Mouse (Mus musculus): ENCODE data around the gene Tnfrsf23. TPM values are rescaled to one million over a fixed set of nuclear protein-coding genes. Genes with fewer than 3 reads are reported as not detected.

Tnfrsf23 gene
- polyA plus RNA-seq, 1 experiment: 0.02 TPM

DNA sequence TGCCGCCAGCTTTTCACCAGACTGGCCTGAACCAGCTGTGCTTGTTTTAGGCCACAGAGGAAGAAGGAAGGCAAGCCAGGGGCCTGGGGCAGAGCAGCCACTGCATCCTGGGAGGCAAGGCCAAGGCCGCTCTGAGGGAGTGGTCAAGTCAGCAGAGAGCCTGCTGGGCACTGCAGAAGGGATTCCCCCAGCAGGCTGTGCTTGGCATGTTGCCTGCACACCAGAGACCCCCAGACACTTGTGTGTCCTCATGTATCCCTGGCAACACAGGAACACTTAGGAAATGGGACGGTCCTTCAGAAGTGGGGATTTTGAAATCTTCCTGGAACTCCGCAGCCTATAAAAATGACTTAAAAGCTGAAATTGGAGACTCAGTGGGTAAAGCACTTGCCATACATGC is 26.4 kb upstream of the Tnfrsf23 start:
- TF ChIP-seq TAL1 (IDR thresholded peaks at IDR 0.05; ENCODE audit: low read length) (no peak), GATA1 (IDR thresholded peaks at IDR 0.05; ENCODE audit: low read length) (no peak)
- Histone ChIP-seq H3K27me3 (ENCODE audit: control insufficient read depth) (no peaks in the 10 kb centered on the region), H3K4me3 (replicated peaks) (no peak overlapping the region), H3K9me3 (ENCODE audit: control insufficient read depth, low read length) (no peaks in the 10 kb centered on the region), H3K4me1 (ENCODE audit: control insufficient read depth) (no peaks in the 10 kb centered on the region), H3K36me3 (ENCODE audit: control insufficient read depth) (no peaks in the 10 kb centered on the region)

DNA sequence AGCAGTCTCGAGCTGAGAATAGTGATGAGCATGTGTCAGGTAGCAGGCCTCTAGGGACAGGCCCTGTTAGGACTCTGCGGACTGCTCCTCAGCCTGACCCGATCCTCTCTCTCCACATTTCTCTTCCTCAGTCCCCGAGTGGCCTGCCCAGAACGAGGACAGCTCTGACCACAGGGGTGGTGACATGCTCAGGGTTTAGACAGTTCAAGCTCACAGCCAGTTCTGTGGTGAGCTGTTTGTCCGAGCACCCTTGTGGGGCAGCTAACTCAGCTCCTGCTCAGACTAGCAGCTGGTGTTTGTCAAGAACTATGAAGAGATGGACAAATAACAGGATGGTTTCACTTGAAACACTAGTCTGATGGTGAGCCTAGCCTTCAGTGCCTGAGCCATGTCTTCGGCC is 25.7 kb upstream of the Tnfrsf23 start:
- no peak overlapping the region for H3K4me3 ChIP-seq (replicated peaks)
- no peaks in the 10 kb centered on the region for H3K36me3 ChIP-seq (ENCODE audit: control insufficient read depth)
- H3K27me3 ChIP-seq (ENCODE audit: control insufficient read depth): no peaks in the 10 kb centered on the region
- TF ChIP-seq TAL1 (IDR thresholded peaks at IDR 0.05; ENCODE audit: low read length) (no peak), GATA1 (IDR thresholded peaks at IDR 0.05; ENCODE audit: low read length) (no peak)
- no peaks in the 10 kb centered on the region for H3K4me1 ChIP-seq (ENCODE audit: control insufficient read depth)
- H3K9me3 ChIP-seq (ENCODE audit: control insufficient read depth, low read length): no peaks in the 10 kb centered on the region

GRCm38 (mm10) chr7:143709395-143709794 is 23.7 kb upstream of the Tnfrsf23 start:
- no peaks in the 10 kb centered on the region for H3K4me1 ChIP-seq (ENCODE audit: control insufficient read depth)
- TF ChIP-seq TAL1 (IDR thresholded peaks at IDR 0.05; ENCODE audit: low read length): no peak
- no peak for TF ChIP-seq GATA1 (IDR thresholded peaks at IDR 0.05; ENCODE audit: low read length)
- H3K9me3 ChIP-seq (ENCODE audit: control insufficient read depth, low read length): no peaks in the 10 kb centered on the region
- H3K36me3 ChIP-seq (ENCODE audit: control insufficient read depth): no peaks in the 10 kb centered on the region
- H3K27me3 ChIP-seq (ENCODE audit: control insufficient read depth): no peaks in the 10 kb centered on the region
- H3K4me3 ChIP-seq (replicated peaks): no peak overlapping the region

DNA sequence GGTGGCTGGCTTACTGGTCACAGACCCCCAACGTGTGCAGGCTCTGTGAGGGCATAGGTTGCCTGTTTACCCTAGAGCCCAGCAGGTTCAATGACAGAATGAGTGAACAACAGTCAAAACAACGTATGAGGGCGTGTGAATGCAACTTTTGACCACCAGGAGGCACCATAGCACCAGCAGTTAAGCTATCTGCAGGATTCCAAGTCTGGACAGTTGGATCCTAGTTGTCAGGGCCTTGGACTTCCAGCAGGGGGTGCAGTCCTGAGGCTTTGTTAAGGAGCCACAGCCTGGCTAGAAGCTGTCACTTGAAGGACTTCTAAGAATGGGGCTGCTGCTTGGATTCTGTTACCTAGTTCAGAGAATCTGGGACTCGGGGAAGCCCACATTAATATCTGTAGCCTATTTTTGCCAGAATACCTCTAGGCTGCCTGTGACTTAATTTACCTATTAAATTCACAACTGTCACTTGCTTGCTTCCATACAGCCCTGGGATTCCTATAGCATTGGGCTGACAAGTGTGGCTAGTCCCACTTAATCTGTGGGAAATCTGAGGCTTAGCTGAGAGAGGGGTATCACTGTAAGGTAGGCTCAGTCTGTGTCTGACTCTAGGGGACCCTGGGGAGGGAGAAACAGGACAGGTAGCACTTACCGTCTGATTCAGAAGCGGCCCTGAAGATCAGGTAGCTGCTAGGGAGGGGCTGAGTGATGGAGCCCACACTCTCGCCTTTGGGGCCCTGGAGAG is 21.2 kb upstream of the Tnfrsf23 start:
- H3K4me3 ChIP-seq (replicated peaks): no peak overlapping the region
- H3K27me3 ChIP-seq (ENCODE audit: control insufficient read depth): no peaks in the 10 kb centered on the region
- no peak for TF ChIP-seq GATA1 (IDR thresholded peaks at IDR 0.05; ENCODE audit: low read length)
- TF ChIP-seq TAL1 (IDR thresholded peaks at IDR 0.05; ENCODE audit: low read length): no peak
- no peaks in the 10 kb centered on the region for H3K36me3 ChIP-seq (ENCODE audit: control insufficient read depth)
- H3K4me1 ChIP-seq (ENCODE audit: control insufficient read depth): no peaks in the 10 kb centered on the region
- H3K9me3 ChIP-seq (ENCODE audit: control insufficient read depth, low read length): no peaks in the 10 kb centered on the region

DNA sequence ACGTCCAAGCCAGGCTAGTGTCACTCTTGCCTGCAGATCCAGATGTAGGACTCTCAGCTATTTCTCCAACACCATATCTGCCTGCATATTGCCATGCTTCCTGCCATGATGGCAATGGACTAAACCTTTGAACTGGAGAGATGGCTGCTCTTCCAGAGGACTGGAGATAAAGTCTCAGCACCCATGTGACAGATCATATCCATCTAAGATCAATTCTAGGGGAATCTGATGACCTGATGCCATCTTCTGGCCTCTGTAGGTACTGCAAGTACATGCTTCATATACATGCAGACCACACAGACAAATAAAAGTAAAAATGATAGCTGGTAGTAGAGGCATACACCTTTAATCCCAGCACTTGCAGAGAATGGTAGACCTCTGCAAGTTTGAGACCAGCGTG is 10.5 kb upstream of the Tnfrsf23 start:
- Histone ChIP-seq H3K4me1 (ENCODE audit: control insufficient read depth) (no peaks in the 10 kb centered on the region), H3K36me3 (ENCODE audit: control insufficient read depth) (no peaks in the 10 kb centered on the region), H3K4me3 (replicated peaks) (no peak overlapping the region), H3K27me3 (ENCODE audit: control insufficient read depth) (no peaks in the 10 kb centered on the region), H3K9me3 (ENCODE audit: control insufficient read depth, low read length) (no peaks in the 10 kb centered on the region)
- TF ChIP-seq TAL1 (IDR thresholded peaks at IDR 0.05; ENCODE audit: low read length) (no peak), GATA1 (IDR thresholded peaks at IDR 0.05; ENCODE audit: low read length) (no peak)

GRCm38 (mm10) chr7:143694550-143694949 is 8.9 kb upstream of the Tnfrsf23 start:
- H3K27me3 ChIP-seq (ENCODE audit: control insufficient read depth): no peaks in the 10 kb centered on the region
- H3K4me1 ChIP-seq (ENCODE audit: control insufficient read depth): no peaks in the 10 kb centered on the region
- no peaks in the 10 kb centered on the region for H3K36me3 ChIP-seq (ENCODE audit: control insufficient read depth)
- TF ChIP-seq GATA1 (IDR thresholded peaks at IDR 0.05; ENCODE audit: low read length) (no peak), TAL1 (IDR thresholded peaks at IDR 0.05; ENCODE audit: low read length) (no peak)
- no peak overlapping the region for H3K4me3 ChIP-seq (replicated peaks)
- H3K9me3 ChIP-seq (ENCODE audit: control insufficient read depth, low read length): no peaks in the 10 kb centered on the region

GRCm38 (mm10) chr7:143692746-143693510 is 7.3 kb upstream of the Tnfrsf23 start:
- Histone ChIP-seq H3K4me3 (replicated peaks) (no peak overlapping the region), H3K27me3 (ENCODE audit: control insufficient read depth) (no peaks in the 10 kb centered on the region), H3K9me3 (ENCODE audit: control insufficient read depth, low read length) (no peaks in the 10 kb centered on the region), H3K36me3 (ENCODE audit: control insufficient read depth) (no peaks in the 10 kb centered on the region), H3K4me1 (ENCODE audit: control insufficient read depth) (no peaks in the 10 kb centered on the region)
- TF ChIP-seq TAL1 (IDR thresholded peaks at IDR 0.05; ENCODE audit: low read length): no peak
- no peak for TF ChIP-seq GATA1 (IDR thresholded peaks at IDR 0.05; ENCODE audit: low read length)

DNA sequence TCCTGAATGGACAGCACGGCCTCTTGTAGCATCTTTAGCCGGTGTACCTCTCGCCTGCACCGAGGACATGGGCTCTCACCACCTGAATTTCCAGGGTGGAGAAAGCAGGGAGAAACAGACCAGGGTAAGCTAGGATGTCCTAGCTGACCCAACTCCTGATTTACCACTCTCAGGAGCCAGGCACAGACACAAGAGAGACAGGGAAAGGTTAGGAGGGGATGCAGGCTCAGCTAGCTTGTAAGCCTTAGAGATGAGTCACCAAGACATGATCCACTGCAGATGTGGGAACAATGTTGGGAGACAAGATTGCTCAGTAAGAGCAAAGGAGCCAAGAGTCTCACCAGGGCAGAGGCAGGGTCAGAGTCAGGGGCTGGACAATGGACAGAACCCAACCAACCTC is 6.2 kb upstream of the Tnfrsf23 start:
- no peaks in the 10 kb centered on the region for H3K9me3 ChIP-seq (ENCODE audit: control insufficient read depth, low read length)
- H3K36me3 ChIP-seq (ENCODE audit: control insufficient read depth): no peaks in the 10 kb centered on the region
- H3K4me3 ChIP-seq (replicated peaks): no peak overlapping the region
- H3K4me1 ChIP-seq (ENCODE audit: control insufficient read depth): no peaks in the 10 kb centered on the region
- TF ChIP-seq TAL1 (IDR thresholded peaks at IDR 0.05; ENCODE audit: low read length): no peak
- H3K27me3 ChIP-seq (ENCODE audit: control insufficient read depth): no peaks in the 10 kb centered on the region

GRCm38 (mm10) chr7:143691181-143691580 is 5.5 kb upstream of the Tnfrsf23 start:
- TF ChIP-seq TAL1 (IDR thresholded peaks at IDR 0.05; ENCODE audit: low read length) (no peak), GATA1 (IDR thresholded peaks at IDR 0.05; ENCODE audit: low read length) (no peak)
- Histone ChIP-seq H3K4me1 (ENCODE audit: control insufficient read depth) (no peaks in the 10 kb centered on the region), H3K27me3 (ENCODE audit: control insufficient read depth) (no peaks in the 10 kb centered on the region), H3K4me3 (replicated peaks) (no peak overlapping the region), H3K36me3 (ENCODE audit: control insufficient read depth) (no peaks in the 10 kb centered on the region), H3K9me3 (ENCODE audit: control insufficient read depth, low read length) (no peaks in the 10 kb centered on the region)
